Mouse (Mus musculus) central nervous system, embryonic 18 days (tissue): ENCODE measurements around the gene Chmp5. TPM values are rescaled to one million over a fixed set of nuclear protein-coding genes. Genes with fewer than 3 reads are reported as not detected.

Experiments
- polyA plus RNA-seq: library from polyadenylated mRNA; depleted of rRNA; stranded (reverse); fragments of >200 nt; gene quantifications from 2 replicates; pipeline ENCODE4 v1.2.3, GENCODE M21; 2012; rRNA removed

Chmp5 gene
- 115 and 126 TPM in 2 replicates for polyA plus RNA-seq

DNA sequence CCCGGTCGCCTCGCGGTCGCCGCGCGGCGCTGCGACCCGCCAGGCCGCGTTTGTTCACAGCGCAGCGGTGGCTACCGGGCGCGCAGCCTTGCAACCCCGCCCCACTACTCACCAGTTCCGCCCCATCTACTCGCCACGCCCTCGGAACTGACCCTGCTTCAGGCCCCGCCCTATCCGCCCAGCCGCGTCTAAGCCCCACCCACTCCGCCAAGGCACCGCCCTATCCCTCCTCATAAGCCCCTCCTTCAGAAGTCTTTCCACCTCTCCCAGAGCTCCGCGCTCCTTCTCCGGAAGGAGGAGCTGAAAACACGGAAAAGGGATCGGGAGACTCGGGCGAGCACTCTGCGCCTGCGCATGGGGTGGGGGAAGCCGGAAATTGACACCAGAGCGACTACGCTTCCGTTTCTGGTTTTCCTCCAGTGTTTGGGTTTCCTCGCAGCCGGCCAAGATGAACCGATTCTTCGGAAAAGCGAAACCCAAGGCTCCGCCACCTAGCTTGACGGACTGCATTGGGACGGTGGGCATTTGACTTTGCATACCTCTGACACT, at the start of gene Chmp5, which contains the start of gene Bag1:
Gene Chmp5 (plus strand): TSS at position 248 of the 549 bp plus-strand sequence.
Gene Bag1 (minus strand): TSS at position 135 of the 549 bp plus-strand sequence.

DNA sequence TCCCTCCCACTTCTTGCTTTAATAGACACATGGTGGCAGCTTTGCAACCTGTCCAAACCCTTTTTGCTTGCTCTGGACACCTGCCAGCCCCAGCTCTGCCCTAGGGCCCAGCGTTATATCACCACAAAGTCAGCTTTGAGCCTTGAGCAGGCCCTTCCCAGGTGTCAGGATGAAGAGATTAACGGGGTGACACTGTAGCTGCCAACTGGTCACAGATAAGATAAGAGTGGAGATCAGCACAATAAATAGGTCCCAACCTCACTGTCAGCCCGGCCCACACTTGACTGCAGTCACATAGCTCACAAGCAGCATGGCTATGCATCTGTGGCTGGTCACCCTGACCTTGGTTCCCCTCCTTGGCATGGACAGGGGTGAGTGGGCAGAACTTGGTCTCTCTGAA, 28.4 kb upstream of the Chmp5 start, which contains the start of gene Spink4:
Gene Spink4 (plus strand): TSS at position 268 of the 400 bp plus-strand sequence.

DNA sequence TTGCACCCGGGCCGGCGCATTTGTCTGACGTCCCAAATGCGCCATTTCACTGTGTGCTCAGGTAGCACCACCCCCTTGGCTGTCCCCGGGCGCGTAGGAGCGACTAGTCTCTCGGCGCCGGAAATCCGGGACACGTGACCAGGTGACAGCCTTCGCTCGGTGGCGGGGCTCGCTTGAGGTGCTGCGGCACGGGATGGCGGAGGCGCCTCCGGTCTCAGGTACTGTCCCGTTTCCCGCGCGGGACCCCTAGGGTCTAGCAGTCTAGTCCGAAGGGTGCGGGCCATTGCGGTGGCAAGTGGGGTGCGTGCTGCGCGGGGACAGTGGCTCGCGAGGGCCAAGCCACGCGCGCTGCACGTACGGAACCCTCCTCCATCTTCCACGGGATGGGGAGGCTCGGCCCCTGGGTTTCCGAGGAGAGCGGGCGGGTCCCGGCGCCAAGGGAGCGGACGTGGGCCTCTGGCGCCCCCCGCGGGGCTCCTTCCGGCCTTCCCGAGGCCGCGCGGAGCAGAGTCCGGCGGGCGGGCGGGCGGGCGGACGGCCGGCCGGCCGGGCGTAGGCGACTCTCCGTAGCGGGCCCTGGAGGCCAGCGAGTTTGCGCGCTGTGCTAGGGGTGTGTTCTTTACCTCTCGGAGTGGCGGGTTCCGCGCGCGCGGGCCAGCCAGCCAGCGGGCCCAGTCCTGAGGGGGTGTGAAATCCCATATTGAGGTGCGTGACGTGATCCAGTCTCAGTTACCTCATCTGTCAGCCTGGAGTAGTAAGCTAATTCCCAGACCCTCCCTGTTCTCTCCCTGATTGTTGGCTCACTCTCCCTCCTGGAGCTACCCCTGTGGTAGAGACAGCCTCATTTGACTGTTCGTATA, 22.9 kb downstream of the Chmp5 start, which contains the start of gene Nfx1:
Gene Nfx1 (plus strand): TSS at position 65 of the 860 bp plus-strand sequence.

Other genes with a start within 250 kb of the Chmp5 start
- gene Aptx, start 245.2 kb upstream of the Chmp5 start, polyA plus RNA-seq = 26.2 and 26.6 TPM in 2 replicates
- 149 TPM in 2 replicates for gene Dnaja1, start 226.3 kb upstream of the Chmp5 start, polyA plus RNA-seq
- 67.5 and 76.9 TPM in 2 replicates for gene Smu1, start 190.5 kb upstream of the Chmp5 start, polyA plus RNA-seq
- gene B4galt1, start 94.4 kb upstream of the Chmp5 start, polyA plus RNA-seq = 6.5 and 7.6 TPM in 2 replicates
- gene Spink4, start 28.4 kb upstream of the Chmp5 start, polyA plus RNA-seq = 0.21 TPM in 1 of 2 replicates, not detected in the other
- 130 TPM in 2 replicates for gene Bag1, start 113 bp upstream of the Chmp5 start, polyA plus RNA-seq
- gene Nfx1, start 22.5 kb downstream of the Chmp5 start, polyA plus RNA-seq = 119 and 120 TPM in 2 replicates
- gene Aqp7, start 99.7 kb downstream of the Chmp5 start, polyA plus RNA-seq = 0.12 TPM in 1 of 2 replicates, not detected in the other
- gene Aqp3, start 149.8 kb downstream of the Chmp5 start, polyA plus RNA-seq = 0.47 and 1.5 TPM in 2 replicates
- gene Nol6, start 176.0 kb downstream of the Chmp5 start, polyA plus RNA-seq = 50.3 and 55.3 TPM in 2 replicates
- gene Ube2r2, start 187.3 kb downstream of the Chmp5 start, polyA plus RNA-seq = 150 and 160 TPM in 2 replicates